Mouse (Mus musculus) cerebellum, adult 11-12 months (tissue): Measurements from ENCODE around the gene Slc5a10.

ENCODE experiments used
- DNase-seq: peaks from one replicate; pipeline ENCODE4 v3.0.0; 2022

Slc5a10 gene

DNA sequence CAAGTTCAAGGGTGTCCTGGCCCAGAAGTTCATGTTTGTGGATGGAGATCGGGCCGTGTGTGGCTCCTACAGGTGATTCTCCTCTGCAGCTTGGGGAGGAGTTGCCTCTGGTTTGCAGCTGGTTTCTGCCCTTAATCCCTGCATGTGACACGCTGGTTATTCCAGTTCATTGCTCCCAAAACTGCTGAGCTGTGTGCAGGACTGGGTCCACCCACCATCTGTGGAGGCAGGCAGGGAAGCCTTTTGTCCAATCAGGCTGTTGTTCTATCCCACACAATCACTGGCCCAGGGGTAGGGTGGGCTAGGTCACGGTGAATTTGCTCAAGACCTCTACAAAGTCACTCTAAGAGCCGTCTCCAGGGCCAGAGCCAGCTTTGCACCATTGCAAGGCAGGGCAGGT is 18.9 kb downstream of the Slc5a10 start:
- DNase-seq = no peak

DNA sequence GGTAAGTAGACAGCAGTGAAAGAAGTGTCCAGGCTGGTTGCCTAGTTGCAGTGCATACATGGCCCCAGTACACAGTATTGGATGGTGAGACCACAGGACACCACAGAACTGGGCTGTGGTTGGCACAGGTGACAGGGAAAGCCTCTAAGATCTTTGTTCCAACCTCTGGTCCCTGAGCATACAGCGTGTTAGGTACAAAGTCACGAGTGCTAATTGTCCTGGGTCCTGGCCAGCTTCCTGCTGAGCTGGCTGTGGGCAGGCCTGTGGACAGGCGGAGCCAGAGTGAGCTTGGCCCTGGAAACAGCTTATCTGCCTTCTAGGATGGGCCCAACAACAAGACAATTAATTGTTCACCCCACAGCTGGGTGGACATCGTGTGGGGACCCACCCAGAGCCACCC is 20.7 kb downstream of the Slc5a10 start:
- peak; percentile 57 for DNase-seq

DNA sequence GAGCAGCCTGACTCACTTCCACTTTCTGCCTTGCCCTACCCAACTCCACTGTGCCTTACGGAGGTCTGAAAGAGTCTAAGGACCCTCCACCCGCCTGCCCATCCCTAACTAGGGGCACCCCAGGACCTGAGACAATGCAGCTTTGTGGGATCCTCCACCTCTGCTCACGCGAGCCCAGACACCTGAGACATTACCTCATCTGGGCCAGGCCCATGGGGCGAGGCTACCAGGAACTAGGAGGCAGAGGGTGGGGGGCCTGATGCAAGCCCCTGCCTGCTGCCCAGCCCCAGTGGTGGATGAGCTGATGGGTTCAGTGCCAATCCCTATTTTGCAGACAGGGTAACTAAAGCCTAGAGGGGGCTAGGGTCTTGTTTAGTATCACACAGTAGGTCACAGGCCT is 21.2 kb downstream of the Slc5a10 start:
- no peak for DNase-seq

DNA sequence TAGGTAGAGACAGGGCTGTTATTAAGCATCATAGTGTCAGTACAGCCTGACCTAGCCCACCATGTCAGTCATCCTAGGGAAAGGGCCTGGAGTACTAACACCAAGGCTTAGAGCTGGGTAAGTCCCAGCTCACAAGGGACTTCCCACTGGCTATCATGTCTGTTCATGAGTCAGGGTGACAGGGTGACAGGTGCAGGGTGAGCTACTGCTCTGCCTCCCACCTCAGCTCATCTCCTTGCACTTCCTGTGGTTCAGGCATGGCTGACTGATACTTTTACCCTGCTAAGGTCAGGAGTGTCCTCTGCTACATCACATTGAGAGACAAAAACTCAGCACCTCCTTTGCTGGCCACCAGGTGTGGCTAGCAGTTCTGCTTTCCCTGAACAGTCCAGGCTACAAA is 21.8 kb downstream of the Slc5a10 start:
- DNase-seq = no peak

DNA sequence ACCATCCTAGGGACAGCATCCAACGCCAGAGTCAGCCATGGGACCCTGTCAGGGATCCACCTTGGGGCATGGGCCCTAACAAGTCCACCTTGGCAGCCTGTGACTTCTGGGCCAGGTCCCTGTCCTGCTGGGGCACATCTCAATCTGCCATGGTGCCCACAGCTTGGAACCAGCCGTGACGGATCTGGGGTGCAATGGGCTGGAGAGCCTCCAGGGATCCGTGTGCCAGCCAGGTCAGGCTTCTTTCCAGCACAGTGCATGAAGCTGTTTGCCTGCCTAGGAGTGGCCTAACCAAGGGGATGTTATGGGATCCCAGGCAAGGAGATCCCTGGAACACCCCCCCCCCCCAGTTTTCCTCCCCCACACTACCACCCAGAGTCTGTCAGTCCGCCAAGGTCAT is 27.6 kb downstream of the Slc5a10 start:
- DNase-seq = peak; percentile 82

DNA sequence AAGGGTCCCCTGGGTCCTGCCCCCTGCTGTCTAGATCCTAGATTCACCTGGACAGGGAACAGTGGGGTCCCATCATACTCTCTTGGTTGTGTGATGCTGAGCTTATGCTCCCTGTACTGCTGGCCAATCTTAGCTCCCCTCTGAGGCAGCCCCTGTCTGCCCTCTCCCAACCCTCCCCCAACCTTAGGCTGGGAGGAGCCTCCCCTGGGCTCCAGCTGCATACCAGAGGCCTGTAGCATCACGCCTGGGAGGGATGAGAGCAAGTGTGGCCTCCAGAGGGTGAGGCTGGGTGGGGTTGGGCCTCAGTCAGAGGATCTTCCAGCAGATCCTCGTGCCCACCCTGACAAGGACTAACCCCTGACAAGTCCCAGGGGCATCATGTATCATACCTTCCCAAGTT is 33.0 kb downstream of the Slc5a10 start:
- DNase-seq = no peak

DNA sequence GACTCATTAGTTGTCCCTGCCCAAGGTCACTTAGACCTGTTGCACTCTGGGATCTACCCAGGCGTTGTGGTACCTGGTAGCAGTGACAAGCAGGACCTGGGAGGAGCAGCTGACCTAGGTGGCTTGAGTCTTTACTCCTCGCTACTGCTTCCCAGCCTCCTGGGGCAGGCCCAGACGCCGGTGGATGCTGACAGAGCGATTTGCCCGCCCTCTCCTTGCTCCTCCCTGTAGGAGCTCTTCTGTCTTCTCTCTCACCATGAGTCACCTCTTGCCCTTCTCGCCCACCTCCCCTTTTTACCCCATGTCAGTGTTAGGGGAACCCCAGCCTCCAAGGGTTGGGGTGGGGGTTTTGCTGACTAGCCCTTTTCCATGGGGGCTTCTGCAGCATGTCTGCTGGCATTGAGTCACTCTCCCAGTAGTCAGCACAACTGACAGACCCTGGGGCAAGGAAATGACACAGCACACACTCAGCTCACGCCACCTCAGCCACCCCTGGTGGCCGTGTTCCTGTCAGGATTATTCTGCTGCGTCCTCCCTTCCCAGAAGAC is 33.6 kb downstream of the Slc5a10 start:
- DNase-seq = no peak

DNA sequence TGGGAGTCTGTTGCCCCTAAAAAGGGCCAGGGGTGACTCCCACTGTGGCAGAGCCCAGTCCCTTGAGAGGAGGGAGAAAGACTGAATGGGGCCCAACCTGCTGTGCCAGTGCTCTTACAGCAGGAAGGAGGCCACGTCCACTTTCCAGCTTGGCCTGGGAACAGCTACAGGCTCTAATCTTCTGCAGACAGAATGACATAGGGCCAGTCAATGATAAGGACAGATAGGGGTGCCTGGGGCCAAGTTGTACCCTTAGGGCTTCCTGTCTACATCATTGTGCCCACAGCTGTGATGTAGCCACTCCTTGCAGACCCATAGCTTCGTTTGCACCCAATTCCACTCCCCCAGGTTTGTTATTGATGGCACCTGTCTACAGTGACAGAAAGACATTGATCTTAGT is 34.5 kb downstream of the Slc5a10 start:
- DNase-seq = no peak

DNA sequence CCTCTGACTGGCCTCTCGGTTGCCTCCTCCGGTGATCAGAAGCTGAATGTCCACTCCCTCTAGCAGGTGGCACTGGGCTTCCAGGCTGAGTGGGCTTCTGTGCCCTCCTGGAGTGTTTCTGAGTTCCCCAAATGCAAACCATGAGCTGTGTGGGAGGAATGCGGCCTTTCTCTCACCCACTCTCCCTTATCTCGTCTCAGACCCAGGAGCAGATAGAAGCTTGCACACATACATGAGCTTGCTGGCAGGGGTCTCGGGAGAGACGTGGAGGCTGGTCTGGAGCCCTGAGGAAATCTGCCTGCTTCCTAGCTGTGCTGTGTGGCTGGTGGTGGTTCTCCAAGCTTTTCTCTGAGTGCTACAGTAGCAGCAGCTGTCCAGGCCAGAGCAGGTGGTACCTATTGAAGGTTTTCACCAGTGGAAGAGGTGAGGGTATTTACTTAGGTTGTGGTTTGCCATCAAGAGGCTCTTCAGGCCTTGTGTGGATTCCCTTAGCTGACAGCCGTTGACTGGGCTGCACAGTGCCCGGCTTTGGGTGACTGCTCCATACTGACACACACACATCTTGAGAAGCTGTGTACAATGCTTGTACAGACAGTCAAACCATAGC is 35.4 kb downstream of the Slc5a10 start:
- no peak for DNase-seq

DNA sequence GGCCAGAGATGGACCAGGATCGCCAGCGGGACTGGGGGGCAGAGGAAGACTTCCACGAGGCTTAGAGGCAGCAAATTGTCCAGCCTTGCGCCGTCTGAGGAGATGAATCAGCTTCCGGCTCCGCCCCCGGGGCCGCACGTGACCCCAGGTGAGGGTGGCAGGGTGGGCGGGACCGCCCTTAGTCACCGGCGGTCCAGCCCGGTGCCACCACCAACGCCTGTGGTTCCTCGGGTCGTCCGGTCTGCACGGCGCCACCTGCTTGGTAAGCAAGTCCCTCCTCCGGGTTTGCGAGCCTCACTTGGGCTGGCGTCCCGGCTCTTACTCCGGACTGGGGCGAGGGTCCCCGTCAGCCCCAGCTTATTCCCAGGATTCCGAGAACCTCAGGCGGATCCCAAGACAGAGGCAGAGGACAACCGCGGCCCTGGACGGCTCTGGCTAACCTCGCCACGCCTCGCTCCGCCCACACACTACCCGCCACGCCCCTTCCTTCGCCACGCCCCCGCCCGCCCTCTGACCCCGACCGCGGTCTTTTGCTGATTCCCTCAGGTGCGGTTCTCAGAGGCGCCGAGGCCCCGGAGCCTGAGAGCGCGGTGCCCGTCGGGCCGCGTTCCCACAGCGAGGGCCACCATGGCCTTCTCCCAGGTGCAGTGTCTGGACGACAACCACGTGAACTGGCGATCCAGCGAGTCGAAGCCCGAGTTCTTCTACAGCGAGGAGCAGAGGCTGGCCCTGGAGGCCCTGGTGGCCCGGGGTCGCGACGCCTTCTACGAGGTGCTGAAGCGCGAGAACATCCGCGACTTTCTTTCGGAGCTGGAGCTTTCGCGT is 36.5 kb downstream of the Slc5a10 start, which contains the start of gene Fam83g:
TSS of gene Fam83g (plus strand) at position 185 of the 825 bp plus-strand sequence.
- no peak for DNase-seq

DNA sequence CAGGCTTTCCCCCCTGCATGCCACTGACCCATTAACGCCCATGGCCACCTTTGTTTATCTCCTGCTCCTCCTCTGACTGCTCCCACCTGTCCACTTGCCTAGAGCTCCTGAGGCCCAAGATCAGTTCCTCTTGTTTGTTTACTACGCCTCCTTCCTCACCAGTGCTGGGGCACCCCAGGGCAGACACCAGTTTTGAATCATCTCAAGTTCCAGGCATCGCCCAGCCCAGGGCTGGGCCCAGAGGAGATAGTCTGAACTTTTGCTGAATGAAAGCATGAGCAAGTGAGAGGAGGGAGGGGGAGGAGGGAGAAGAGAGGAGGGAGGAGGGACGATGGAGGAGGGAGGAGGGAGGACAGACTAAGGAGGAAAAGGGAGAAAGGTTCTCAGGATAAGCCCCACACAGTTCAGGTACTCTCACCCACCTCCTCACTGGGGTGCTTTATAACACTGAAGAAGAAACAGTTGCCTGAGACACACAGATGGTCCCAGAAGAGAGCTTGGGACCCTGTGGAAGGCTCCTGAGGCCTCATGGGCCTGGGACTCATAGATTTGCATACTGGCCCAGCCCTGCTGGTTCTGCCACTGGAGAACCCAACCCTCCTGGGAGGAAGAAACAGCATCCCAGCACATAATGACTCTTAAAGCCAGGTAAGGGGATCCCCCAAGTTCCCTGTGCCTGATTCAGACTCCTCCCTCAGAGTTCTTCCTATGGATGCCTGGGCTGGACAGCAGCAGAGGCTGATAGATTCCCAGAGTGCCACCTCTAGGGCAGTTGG is 41.3 kb downstream of the Slc5a10 start:
- no peak for DNase-seq

DNA sequence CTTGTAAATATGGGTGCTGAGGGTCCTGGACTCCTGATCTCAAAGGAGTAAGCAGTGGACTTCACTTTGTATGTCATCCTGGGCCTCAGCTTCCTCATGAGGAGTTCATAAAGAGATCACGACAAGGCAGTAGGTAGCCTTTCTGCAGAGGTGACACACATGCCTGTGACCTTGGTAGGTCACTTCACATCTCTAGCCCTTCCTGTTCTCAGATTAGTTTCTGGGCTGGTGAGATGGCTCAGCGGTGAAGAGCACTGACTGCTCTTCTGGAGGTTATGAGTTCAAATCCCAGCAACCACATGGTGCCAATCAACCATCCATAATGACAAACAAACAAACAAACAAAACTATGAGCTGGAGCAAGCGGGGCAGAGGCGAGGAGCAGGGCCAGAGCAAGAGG is 42.9 kb downstream of the Slc5a10 start:
- no peak for DNase-seq

DNA sequence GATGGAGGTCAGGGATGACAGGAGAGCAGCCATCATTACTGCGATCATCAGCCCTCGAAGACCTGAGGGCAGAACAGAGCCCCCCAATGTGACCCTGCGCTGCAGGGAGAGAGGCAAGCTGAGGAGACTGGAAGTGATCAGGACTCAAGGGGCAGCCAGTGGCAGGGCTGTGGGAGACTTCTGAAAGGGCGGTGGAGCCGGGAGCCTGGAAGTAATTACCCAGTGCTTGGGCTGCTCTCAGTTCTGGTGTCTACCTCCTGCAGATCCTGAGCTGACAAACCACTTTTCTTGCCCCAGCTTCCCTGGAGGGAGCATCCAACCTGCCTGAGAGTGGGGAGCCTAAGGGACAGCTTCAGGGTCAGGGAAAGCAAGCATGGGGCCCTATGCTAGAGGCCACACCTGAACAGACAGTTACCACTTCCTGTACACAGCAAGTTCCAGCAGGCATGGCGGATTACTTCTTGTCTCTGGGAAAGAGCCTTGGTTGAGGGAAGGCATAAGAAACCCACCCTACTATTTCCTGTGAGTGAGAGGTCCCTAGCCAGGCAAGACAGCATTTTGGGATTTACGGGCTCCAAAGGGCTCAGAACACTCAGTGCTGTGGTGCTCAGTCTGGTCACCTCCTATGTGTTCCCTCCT is 44.3 kb downstream of the Slc5a10 start:
- no peak for DNase-seq

DNA sequence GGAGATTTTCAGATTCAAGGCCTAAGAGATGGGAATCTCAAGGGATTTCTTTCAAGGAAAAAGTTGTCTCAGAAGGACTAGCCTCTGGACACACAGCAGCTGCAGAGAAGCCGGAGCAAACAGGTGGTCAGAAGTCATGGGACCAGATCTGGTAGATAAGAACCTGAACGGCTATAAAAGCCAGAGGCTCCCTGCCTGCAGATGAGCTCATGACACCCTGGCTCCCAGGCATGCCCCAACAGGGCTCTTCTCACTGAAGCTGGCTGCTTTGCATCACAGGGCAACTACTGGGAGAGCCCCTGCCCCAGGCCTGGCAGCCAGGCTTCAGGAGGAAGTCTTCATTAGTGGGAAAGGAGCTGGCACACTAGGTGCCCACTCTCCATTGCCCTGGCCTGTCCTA is 45.3 kb downstream of the Slc5a10 start:
- no peak for DNase-seq

DNA sequence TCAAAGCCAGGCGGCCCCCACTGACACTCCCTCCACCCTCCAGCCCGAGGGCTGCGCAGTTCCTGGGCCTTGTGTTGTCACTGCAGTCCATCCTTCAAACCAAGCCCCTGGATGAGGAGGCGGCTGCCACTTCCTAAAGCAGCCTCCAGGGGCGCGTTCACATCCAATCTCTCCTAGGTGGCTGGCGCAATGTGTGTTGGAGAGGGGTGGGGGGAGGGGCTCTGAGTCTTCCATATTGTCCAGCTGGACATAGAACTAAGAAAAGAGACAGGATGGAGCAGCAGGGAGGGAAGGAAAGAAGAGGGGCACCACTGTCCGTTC is 45.8 kb downstream of the Slc5a10 start:
- DNase-seq = no peak

DNA sequence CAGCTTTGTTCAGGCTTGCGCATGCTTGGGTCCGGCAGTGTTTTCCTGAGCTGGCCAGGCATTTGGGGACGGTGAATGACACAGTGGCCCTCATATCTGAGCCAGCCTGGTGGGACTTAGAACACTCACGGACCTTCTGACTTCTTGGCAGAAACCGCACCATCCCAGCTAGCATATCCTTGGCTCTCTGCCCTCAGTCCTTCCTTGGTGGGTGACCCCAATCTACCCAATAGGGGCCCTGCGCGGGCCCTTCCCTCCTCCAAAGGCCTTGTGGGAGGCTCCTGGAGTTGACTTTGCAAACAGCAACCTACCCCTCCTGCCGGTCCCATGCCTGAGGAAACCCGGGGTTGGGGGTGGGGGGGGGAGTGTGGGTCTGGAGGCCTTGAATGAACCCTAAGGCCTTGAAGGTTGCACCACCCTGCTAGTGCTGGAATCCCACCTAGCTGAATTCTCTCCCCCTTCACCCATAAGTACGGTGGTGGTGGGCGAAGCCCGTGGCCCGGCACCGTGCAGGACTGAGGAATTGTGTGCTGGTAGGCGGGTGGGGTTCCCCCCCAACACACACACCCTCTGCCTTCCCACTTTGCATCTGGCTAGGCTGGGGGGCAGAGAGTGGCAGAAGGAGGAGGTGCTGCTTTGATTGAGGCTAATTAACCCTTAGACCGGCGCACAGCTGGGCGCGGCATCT is 46.3 kb downstream of the Slc5a10 start:
- DNase-seq = no peak

DNA sequence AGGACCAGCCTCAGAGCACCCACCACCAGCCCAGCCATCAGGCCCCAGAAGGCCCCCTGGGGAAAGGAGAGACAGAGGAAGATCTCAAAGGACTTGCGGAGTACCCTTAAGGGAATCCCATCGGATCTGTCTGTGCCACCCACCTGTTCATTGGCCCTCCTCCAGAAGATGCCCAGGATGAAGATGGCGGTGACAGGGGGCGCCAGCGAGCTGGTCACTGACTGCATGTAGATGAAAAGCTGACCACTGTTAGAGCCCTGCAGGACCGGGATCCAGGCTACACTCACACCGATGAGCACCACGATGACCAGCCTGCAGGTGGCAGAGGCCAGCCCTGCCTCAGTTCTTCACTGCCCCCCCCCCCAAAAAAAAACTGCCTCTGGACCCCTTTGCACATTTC is 46.9 kb downstream of the Slc5a10 start:
- peak; percentile 58 for DNase-seq

DNA sequence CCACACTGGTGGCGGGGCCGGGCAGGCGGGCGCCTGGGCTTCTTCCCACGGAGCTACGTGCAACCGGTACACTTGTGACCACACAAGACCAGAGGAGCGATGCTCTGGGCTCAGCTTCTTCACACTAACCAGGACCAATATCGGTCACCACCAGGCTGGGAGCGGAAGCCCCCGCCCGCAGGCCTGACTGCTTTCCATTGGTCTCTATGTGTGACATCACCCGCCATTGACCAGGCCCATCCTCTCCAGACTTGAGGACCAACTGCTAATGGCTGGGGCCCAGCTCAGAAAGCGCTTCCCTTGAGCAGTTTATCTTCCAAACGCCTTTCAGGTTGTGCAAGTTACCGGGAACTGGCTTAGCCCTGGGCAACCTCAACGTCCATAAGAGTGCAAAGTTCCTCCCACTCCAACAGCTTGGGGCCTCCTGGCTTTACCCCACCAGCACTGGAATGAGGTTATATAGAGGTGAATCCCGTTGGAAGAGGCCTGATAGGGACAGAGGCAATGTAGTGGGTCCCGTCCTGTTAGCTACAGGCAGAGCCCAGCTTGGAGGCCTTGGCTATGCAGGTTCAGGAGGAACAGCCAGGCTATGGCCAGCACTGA is 48.7 kb downstream of the Slc5a10 start:
- DNase-seq = no peak

DNA sequence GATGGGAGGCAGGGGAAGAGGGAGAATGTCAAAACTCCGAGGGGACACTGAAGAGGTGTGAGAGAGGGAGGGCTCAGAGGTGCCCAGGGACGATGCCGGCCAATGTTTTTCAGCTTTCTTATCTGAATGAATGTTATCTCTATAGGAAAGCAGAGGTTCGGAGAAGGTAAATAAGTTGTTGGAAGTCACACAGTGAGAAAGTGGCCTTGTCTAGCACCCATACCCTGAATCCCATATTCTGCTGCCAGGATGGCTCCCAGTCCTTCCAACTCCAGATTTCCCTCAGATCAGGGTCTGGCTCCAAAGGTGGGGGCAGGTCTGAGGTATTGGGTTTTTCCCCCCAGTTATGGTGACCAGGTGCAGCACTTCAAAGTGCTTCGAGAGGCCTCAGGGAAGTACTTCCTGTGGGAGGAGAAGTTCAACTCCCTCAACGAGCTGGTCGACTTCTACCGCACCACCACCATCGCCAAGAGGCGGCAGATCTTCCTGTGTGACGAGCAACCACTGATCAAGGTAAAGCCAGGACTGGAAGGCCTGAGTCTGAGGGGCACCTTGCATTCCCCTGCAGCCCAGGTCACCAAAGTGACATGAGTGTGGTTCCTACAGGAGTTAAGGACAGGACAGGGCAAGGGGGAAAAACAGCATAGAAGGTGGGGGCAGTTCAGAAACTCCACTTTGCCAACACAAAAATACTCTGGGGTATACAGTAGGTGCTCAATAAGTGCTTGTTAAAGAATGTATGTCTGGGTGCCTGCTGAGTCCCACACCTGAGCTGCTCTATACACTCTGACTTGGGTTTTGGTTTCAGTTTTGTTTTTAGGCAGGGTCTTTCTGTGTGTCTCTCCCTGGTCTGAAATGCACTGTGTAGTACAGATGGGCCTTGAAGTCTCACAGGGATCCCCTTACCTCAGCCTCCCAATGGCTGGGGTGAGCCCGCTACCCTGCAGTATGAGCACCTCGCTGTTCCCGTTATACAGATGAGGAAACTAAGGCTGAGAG is 50.8 kb downstream of the Slc5a10 start:
- DNase-seq = no peak

DNA sequence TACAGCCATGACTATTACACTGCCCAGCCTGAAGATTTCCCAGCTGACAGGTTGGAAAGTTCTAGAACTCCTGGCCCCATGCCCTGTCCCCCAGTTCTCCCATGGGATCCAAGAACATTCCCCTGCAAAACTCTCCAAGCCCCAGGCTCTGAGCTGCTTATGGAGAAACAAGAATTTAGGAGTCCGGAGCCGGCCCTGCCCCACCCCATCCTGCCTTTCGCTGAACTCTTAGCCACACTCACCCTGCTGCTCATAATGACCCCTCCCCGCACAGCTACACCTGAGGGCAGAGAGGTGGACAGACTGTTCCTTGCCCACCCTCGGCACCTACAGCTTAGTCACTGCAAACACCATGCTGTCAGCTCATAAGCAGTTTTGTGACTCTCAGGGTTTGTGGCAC is 52.8 kb downstream of the Slc5a10 start:
- DNase-seq = no peak

DNA sequence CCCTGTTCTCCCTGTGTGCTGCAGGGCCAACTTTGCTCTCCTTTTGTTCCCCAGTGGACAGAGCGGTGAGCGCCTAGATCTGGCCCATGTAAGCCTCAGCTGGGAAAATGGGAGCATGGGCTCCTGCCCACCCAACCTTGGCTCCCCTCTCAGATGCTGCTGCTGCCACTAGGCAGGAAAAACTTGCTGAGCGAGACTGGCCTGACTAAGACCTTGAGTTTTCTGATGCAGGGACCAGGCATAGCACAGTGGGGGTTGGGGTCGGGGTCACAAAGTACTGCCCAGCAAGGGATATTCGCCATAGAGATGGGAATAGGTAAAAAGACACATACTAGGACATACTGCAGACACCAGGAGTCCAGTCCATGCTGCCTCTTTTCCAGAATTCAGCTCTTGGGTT is 53.4 kb downstream of the Slc5a10 start:
- DNase-seq = no peak
